Mouse (Mus musculus) myocyte (in vitro differentiated cells): ENCODE data around the gene Cldn14. TPM values are rescaled to one million over a fixed set of nuclear protein-coding genes. Genes with fewer than 3 reads are reported as not detected.

Experiments
- H3K27me3 ChIP-seq: one replicate; pipeline ENCODE4 v1.6.1; 2011; ENCODE audit not compliant: control insufficient read depth, insufficient read depth, insufficient read length
- H3K36me3 ChIP-seq: one replicate; pipeline ENCODE4 v1.6.1; 2011; ENCODE audit not compliant: control insufficient read depth, insufficient read depth
- H3K4me2 ChIP-seq: one replicate; pipeline ENCODE4 v1.6.1; 2011; ENCODE audit warnings: low read depth, control low read depth
- H3K4me3 ChIP-seq: one replicate; pipeline ENCODE4 v1.5.1; 2011; ENCODE audit warnings: mild to moderate bottlenecking, control low read depth, moderate library complexity
- H3K79me2 ChIP-seq: one replicate; pipeline ENCODE4 v1.6.1; 2011; ENCODE audit not compliant: control insufficient read depth, insufficient read depth
- H3ac ChIP-seq: one replicate; pipeline ENCODE4 v1.6.1; 2011; ENCODE audit not compliant: control insufficient read depth, insufficient read length
- CEBPB ChIP-seq: IDR thresholded peaks from 2 replicates; pipeline ENCODE4 v1.6.1; 2011; ENCODE audit warnings: mild to moderate bottlenecking, moderate library complexity; ENCODE audit not compliant: poor library complexity, insufficient read depth, severe bottlenecking
- E2F4 ChIP-seq: IDR thresholded peaks from one replicate; pipeline ENCODE4 v1.6.1; 2011; ENCODE audit warnings: mild to moderate bottlenecking, control low read depth, moderate library complexity; ENCODE audit not compliant: insufficient read depth
- MAX ChIP-seq: IDR thresholded peaks from one replicate; pipeline ENCODE4 v1.6.1; 2011; ENCODE audit warnings: low read depth, mild to moderate bottlenecking, control low read depth
- MYOD1 ChIP-seq, 3 experiments: IDR thresholded peaks; one replicate each; pipeline ENCODE4 v1.6.1; 2011; ENCODE audit warnings: control low read depth in 2 of 3, low read depth in 2 of 3, mild to moderate bottlenecking in 2 of 3, moderate library complexity in 1 of 3; ENCODE audit not compliant: insufficient read length in 2 of 3, control insufficient read depth in 1 of 3
- MYOG ChIP-seq, 3 experiments: IDR thresholded peaks; one replicate each; pipeline ENCODE4 v1.6.1; 2011; ENCODE audit warnings: control low read depth in 2 of 3, low read depth in 2 of 3, mild to moderate bottlenecking in 2 of 3; ENCODE audit not compliant: insufficient read length in 2 of 3, control insufficient read depth in 1 of 3, insufficient read depth in 1 of 3
- POLR2A ChIP-seq: IDR thresholded peaks from one replicate; pipeline ENCODE4 v1.6.1; 2011; ENCODE audit warnings: low read depth, mild to moderate bottlenecking, control low read depth, moderate library complexity; ENCODE audit not compliant: insufficient read length
- POLR2AphosphoS2 ChIP-seq: IDR thresholded peaks from one replicate; pipeline ENCODE4 v1.6.1; 2011; ENCODE audit warnings: low read depth, control low read depth; ENCODE audit not compliant: insufficient read length
- REST ChIP-seq: IDR thresholded peaks from one replicate; pipeline ENCODE4 v1.6.1; 2011; ENCODE audit warnings: mild to moderate bottlenecking, control low read depth, moderate library complexity; ENCODE audit not compliant: insufficient read depth, insufficient read length
- SRF ChIP-seq: IDR thresholded peaks from one replicate; pipeline ENCODE4 v1.6.1; 2011; ENCODE audit warnings: low read depth; ENCODE audit not compliant: control insufficient read depth, insufficient read length
- TCF12 ChIP-seq: IDR thresholded peaks from one replicate; pipeline ENCODE4 v1.6.1; 2011; ENCODE audit warnings: mild to moderate bottlenecking, control low read depth; ENCODE audit not compliant: poor library complexity, insufficient read depth, severe bottlenecking
- TCF3 ChIP-seq: IDR thresholded peaks from one replicate; pipeline ENCODE4 v1.6.1; 2011; ENCODE audit warnings: low read depth, control low read depth; ENCODE audit not compliant: insufficient read length
- USF1 ChIP-seq: IDR thresholded peaks from one replicate; pipeline ENCODE4 v1.6.1; 2011; ENCODE audit warnings: low read depth, mild to moderate bottlenecking, control low read depth, moderate library complexity
- polyA plus RNA-seq: library from polyadenylated mRNA; unstranded; fragments of >200 nt; fragmentation: generic; extraction: Trizol; gene quantifications from one replicate; pipeline ENCODE4 v1.2.1, GENCODE M21; 2012; ENCODE audit warnings: missing spikeins

Cldn14 gene
- polyA plus RNA-seq, 1 experiment: 0.07 TPM

DNA sequence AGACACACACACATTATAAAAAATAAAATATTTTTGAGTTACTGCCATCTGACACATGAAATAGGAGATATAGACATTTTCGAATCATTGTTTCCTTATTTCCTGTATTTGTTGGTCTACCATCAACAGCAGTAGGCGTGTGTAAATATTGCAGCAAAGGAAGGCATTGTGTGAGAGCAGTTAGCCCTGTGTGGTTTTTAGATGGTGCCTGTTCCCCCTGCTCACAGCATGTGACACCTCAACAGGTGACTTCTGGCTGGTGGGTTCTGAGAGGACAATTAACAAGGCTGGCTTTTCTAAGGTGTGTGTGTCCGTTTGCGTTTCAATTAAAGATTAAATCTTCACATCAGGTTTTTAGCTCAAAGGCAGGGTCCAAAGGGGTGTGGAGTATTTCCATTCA lies 48.1 kb downstream of the Cldn14 start:
- no peak overlapping the region for H3K4me2 ChIP-seq
- no peak overlapping the region for H3K4me3 ChIP-seq
- H3K36me3 ChIP-seq: no peaks in the 10 kb centered on the region
- H3K79me2 ChIP-seq: no peaks in the 10 kb centered on the region
- no peak for TF ChIP-seq MAX
- no peak for TF ChIP-seq E2F4
- no peak for TF ChIP-seq SRF
- no peak for TF ChIP-seq MYOG (IDR thresholded peaks at IDR 0.05; ENCODE audit: control insufficient read depth in 1 of 3, insufficient read depth in 1 of 3, insufficient read length in 2 of 3, low read depth in 2 of 3)
- TF ChIP-seq MYOD1 (IDR thresholded peaks at IDR 0.05; ENCODE audit: control insufficient read depth in 1 of 3, insufficient read length in 2 of 3, low read depth in 2 of 3): no peak
- TF ChIP-seq REST: no peak
- no peak for TF ChIP-seq USF1
- TF ChIP-seq POLR2A: no peak
- no peak for TF ChIP-seq TCF12
- no peak for TF ChIP-seq CEBPB
- no peak for TF ChIP-seq POLR2AphosphoS2
- TF ChIP-seq TCF3: no peak
- H3ac ChIP-seq: no peak overlapping the region
- no peaks in the 10 kb centered on the region for H3K27me3 ChIP-seq

DNA sequence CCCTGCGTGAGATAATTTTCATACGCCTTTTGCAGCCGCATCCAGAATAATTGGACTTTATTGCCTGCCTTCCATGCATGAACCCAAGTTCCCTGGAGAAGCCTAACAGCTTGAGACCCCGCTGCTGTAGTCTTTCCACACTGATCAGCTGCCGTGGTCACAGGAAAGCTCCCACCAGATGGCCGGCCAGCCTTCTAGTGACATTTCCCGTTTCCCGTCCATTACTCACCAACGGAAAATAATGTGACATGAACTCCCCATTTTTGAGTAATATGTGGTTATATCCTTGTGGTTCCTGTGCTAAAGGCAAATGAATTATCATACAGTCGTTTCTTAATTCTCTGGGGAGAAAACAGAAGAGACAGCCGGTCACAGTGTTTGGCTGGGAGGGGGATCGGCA lies 51.2 kb downstream of the Cldn14 start:
- no peaks in the 10 kb centered on the region for H3K79me2 ChIP-seq
- no peak overlapping the region for H3ac ChIP-seq
- H3K36me3 ChIP-seq: no peaks in the 10 kb centered on the region
- no peaks in the 10 kb centered on the region for H3K27me3 ChIP-seq
- H3K4me2 ChIP-seq: peak overlapping the region; percentile 1
- H3K4me3 ChIP-seq: no peak overlapping the region
- TF ChIP-seq REST (no peak), TCF3 (no peak), CEBPB (no peak), MAX (no peak)

DNA sequence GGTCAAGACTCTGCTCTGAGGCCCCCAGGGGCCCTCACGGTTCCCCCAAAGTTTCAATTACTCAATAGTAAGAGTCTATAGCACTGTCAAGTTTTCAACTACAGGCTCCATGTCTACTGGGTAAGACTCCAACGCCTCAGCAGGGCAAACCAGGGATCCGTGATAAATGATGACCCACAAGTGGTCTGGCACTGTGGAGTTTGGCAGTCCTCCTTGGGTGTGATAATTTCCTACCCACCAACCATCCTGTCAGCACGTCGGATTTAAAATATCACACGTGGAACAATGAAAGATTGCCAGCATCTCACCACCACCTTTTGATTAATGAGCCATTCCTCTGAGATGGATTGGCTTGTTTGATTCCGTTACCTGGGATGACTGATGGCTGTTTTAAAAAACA lies 51.7 kb downstream of the Cldn14 start:
- no peaks in the 10 kb centered on the region for H3K79me2 ChIP-seq
- no peak for TF ChIP-seq REST
- no peak for TF ChIP-seq CEBPB
- no peak for TF ChIP-seq POLR2A
- no peak for TF ChIP-seq MYOD1 (IDR thresholded peaks at IDR 0.05; ENCODE audit: control insufficient read depth in 1 of 3, insufficient read length in 2 of 3, low read depth in 2 of 3)
- TF ChIP-seq USF1: no peak
- TF ChIP-seq TCF3: no peak
- TF ChIP-seq E2F4: no peak
- no peak for TF ChIP-seq TCF12
- TF ChIP-seq SRF: no peak
- TF ChIP-seq MAX: no peak
- no peak for TF ChIP-seq MYOG (IDR thresholded peaks at IDR 0.05; ENCODE audit: control insufficient read depth in 1 of 3, insufficient read depth in 1 of 3, insufficient read length in 2 of 3, low read depth in 2 of 3)
- no peak for TF ChIP-seq POLR2AphosphoS2
- H3K4me3 ChIP-seq: no peak overlapping the region

DNA sequence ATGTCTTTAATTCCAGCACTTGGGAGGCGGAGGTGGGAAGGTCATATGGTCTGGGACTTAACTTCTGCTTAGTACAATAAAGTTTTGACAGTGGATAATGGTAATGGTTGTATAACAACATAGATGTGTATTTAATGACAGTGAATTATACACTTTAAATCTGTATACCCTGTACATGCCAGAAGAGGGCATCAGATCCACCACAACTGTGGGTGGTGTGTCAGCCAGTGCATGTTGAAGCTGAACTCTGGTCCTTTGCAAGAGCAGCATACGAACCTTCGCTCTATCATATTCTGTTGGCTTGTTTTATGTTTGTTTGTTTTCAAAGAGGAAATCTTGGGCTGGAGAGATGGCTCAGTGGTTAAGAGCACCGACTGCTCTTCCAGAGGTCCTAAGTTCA lies 61.2 kb downstream of the Cldn14 start:
- TF ChIP-seq MYOG (IDR thresholded peaks at IDR 0.05; ENCODE audit: control insufficient read depth in 1 of 3, insufficient read depth in 1 of 3, insufficient read length in 2 of 3, low read depth in 2 of 3) (no peak), TCF12 (no peak), POLR2AphosphoS2 (no peak), CEBPB (no peak), TCF3 (no peak), REST (no peak), MAX (no peak), MYOD1 (IDR thresholded peaks at IDR 0.05; ENCODE audit: control insufficient read depth in 1 of 3, insufficient read length in 2 of 3, low read depth in 2 of 3) (no peak), USF1 (no peak), E2F4 (no peak), POLR2A (no peak), SRF (no peak)
- Histone ChIP-seq H3K79me2 (no peaks in the 10 kb centered on the region), H3K36me3 (no peaks in the 10 kb centered on the region), H3ac (no peak overlapping the region), H3K4me2 (no peak overlapping the region), H3K4me3 (no peak overlapping the region), H3K27me3 (no peaks in the 10 kb centered on the region)

More for the DNA sequence above, 51.7 kb downstream of the Cldn14 start:
- no peaks in the 10 kb centered on the region for H3K27me3 ChIP-seq
- peak overlapping the region; percentile 1 for H3K4me2 ChIP-seq
- H3K36me3 ChIP-seq: no peaks in the 10 kb centered on the region
- no peak overlapping the region for H3ac ChIP-seq

DNA sequence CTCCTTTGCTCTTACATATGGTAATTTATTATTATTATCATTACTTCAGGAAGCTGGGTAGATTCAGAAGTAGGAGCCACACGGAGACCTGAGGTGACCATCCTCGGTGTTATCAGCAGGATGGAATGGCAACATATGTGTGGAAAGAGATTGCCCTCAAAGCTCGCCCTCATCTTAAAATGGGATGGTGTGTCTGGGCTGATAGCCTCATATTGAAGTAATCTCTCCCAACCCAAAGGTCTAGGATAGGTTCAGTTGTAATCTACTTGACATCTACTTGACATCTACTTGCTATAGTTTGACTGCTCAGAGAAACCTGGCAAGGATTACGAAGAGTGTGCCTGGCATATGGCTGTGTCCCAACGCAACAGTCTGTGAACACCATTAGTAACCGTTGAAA lies 64.3 kb downstream of the Cldn14 start:
- Histone ChIP-seq H3K4me3 (no peak overlapping the region), H3K27me3 (no peaks in the 10 kb centered on the region), H3K36me3 (no peaks in the 10 kb centered on the region), H3ac (no peak overlapping the region), H3K4me2 (no peak overlapping the region), H3K79me2 (no peaks in the 10 kb centered on the region)
- TF ChIP-seq TCF3: no peak
- TF ChIP-seq CEBPB: no peak
- TF ChIP-seq POLR2A: no peak
- TF ChIP-seq USF1: no peak
- TF ChIP-seq TCF12: no peak
- no peak for TF ChIP-seq SRF
